Mouse (Mus musculus) lung, postnatal 25 days (tissue): ENCODE data around the gene Ppp4r3b.

Experiments used
- DNase-seq: peaks from one replicate; pipeline ENCODE4 v3.0.0; 2022; ENCODE audit warnings: low spot score

Ppp4r3b gene

DNA sequence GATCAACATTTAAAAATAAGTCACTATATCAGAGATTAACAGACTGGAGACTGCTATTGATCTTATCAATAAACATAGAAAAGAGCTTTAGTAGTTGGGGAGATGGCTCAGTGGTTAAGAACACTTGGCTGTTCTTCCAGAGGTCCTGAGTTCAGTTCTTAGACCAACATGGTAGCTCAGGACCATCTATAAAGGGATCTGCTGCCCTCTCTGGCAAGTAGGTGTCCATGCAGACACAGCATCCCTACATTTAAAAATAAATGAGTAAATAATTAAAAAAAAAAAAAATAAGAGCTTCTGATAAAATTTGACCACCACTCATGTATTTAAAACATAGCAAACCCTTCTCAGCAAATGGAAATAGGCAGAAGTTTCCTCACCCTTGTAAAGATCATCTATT, 65.4 kb downstream of the Ppp4r3b start:
- DNase-seq = no peak

- DNase-seq = no peak
Observed at GRCm38 (mm10) chr11:29238551-29238950, 65.9 kb downstream of the Ppp4r3b start.

DNA sequence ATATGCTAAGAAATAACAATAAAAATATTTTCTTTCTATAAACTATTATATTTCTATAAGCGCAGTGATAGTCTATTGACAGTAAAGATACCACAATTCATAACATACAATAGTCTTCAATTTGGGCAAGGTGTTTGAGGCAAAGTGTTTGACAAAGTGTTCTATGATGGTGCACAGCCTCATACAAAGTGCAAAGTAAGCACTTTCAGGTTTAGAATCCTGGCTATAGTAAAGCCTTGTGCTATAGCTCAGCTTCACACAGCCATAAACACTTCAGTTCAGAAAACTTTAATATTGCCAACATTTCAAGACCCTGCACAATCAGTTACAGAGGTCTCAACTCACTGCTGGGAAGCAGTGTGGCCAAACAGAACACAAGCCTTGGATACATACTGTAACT, 66.7 kb downstream of the Ppp4r3b start:
- DNase-seq = no peak

DNA sequence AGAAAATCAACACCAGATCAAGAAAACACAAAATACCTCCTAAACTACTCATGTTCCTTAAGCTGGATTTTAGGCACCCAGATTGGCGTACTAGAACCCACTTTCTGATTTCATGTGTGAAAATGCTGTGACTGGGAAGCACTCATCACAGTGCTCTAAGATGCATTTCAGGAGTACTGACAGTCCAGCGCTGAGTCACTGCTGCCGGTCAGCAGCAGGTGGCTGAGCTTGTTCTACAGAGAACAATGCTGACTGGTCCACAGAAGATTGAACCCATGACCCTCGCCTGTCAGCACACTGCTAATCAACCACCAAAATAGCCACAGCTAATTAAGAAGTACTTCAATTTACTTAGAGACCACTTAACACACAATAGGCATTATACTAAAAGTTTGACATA, 69.3 kb downstream of the Ppp4r3b start:
- DNase-seq = no peak

DNA sequence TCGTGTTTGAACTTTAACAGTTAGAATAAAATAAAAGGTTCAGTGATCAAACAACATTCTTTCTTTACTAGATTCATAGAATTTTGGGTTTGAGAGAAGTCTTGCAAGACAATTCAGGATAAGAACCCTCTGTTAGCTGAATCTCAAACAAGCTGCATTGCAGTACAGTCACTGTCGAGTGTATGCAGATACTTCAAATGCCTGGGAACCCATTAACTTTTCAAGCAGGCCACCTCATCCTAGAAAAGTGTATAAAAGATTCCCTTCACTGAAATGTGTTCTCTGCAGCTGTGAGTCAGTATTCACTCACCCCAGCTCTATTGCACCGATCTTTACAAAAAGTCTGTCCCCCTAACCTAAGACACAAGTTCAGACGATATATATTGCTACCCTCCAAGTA, 73.3 kb downstream of the Ppp4r3b start:
- DNase-seq = peak; percentile 10

GRCm38 (mm10) chr11:29246883-29247650, 74.4 kb downstream of the Ppp4r3b start, which contains the start of gene Cfap36:
TSS of gene Cfap36 (minus strand) at chr11:29247409.
- DNase-seq = peak; percentile 96

DNA sequence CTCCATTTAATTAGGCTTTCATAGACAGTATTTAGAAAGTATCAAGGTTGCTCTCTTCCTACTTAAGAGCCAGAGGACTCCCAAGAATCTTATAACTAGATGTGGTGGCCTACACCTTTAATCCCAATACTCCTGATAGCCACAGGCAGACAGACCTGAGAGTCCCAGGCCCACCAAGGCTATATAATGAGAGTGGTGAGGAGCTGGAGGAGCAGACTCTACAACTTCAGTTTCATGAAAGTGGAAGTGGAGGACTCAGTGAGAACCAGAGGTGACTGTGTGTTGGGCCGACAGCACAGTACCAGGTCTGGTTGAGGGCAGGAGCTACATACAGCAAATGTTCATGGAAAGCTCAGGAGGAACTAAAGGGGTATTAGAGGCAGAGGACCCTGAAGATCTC, 75.0 kb downstream of the Ppp4r3b start:
- no peak for DNase-seq

DNA sequence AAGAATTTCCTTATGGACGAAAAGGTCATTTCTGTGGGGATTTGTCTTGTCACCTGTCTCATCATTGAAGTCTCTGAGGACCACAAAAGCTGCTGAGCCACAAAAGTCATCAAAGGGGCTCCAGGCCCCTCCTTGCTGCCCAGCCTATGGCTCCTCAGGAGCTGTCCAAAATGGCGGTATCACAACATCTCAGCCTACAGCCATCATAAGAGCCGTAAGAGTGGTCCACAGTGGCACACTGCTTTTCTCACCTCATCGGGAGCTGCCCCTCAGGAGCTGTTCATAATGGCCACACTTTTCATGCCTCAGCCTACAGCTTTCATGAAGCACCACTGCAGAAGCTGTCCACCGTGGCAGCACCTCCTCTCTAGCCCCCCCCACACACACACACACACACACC, 75.7 kb downstream of the Ppp4r3b start:
- DNase-seq = no peak

GRCm38 (mm10) chr11:29254643-29255042, 82.0 kb downstream of the Ppp4r3b start:
- no peak for DNase-seq

DNA sequence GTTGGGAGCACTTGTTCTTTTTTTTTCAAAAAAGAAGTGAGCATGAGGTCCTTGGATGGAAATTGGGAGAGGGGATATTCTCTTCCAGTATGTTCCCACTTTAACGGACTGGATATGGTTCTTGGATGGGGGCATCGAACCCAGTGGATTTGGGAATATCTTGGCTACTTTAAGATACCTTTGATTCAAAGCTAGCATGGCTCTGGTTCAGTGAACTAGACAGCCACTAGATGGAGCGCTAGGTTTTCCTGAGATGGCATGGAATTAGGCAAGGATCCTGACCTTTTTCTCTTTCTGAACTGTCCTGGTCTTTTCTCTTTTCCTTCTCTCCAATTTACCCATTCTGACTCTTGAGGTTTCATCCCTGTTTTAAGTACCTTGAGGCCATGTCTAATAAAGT, 95.1 kb downstream of the Ppp4r3b start:
- DNase-seq = peak; percentile 23
